Mouse (Mus musculus) hindbrain, embryonic 15.5 days (tissue): ENCODE measurements around the gene Eif4e. TPM values are rescaled to one million over a fixed set of nuclear protein-coding genes. Genes with fewer than 3 reads are reported as not detected.

ENCODE experiments used
- ATAC-seq: fragments of 200-750 bp; cut with Nextera tagmentation; 2 replicates; pipeline ENCODE4 v1.8.0; 2017; ENCODE audit warnings: low read depth, moderate number of reproducible peaks, moderate TSS enrichment; ENCODE audit not compliant: low FRiP score
- H3K27ac ChIP-seq: fragments of 300-500 bp; sonication (generic); replicated peaks from 2 replicates; pipeline ENCODE4 v1.5.1; 2015; ENCODE audit warnings: mild to moderate bottlenecking, inconsistent platforms
- H3K27me3 ChIP-seq: fragments of 300-500 bp; sonication (generic); 2 replicates; pipeline ENCODE4 v1.6.1; 2015; ENCODE audit warnings: control low read depth, inconsistent platforms
- H3K36me3 ChIP-seq: fragments of 300-500 bp; sonication (generic); 2 replicates; pipeline ENCODE4 v1.6.1; 2015; ENCODE audit warnings: control low read depth, inconsistent platforms
- H3K4me1 ChIP-seq: fragments of 300-500 bp; sonication (generic); replicated peaks from 2 replicates; pipeline ENCODE4 v1.6.1; 2015; ENCODE audit warnings: control low read depth, inconsistent platforms
- H3K4me2 ChIP-seq: fragments of 300-500 bp; sonication (generic); 2 replicates; pipeline ENCODE4 v1.6.1; 2015; ENCODE audit warnings: moderate library complexity, mild to moderate bottlenecking, inconsistent platforms
- H3K4me3 ChIP-seq: fragments of 300-500 bp; sonication (generic); 2 replicates; pipeline ENCODE4 v1.5.1; 2015; ENCODE audit warnings: mild to moderate bottlenecking, inconsistent platforms
- H3K9ac ChIP-seq: fragments of 300-500 bp; sonication (generic); 2 replicates; pipeline ENCODE4 v1.6.1; 2015; ENCODE audit warnings: inconsistent platforms
- H3K9me3 ChIP-seq: fragments of 300-500 bp; sonication (generic); 2 replicates; pipeline ENCODE4 v1.6.1; 2016; ENCODE audit warnings: control low read depth, inconsistent platforms
- WGBS: fragments of 180-500 bp; shearing (Covaris S2); methylation state at CpG from one replicate; pipeline ENCODE4 v1.1.7; 2015; 5-methylcytosine and 5-hydroxymethylcytosine counted together
- polyA plus RNA-seq: library from polyadenylated mRNA; unstranded; fragments of >200 nt; fragmentation: Nextera tagmentation; extraction: Ambion mirVana; gene quantifications from 2 replicates; pipeline ENCODE4 v1.2.1, GENCODE M21; 2015

The Eif4e gene
- polyA plus RNA-seq = 351 and 363 TPM in 2 replicates

GRCm38 (mm10) chr3:138526073-138526915 lies at the start of gene Eif4e:
Eif4e (plus strand) TSS chr3:138526179.
- Histone ChIP-seq H3K9ac (peak within 1 kb of the TSS; percentile 47), H3K9me3 (no peaks in the 10 kb centered on the region), H3K4me3 (peak within 1 kb of the TSS; percentile 95), H3K4me1 (peaks cover 22% of the 10 kb centered on the region), H3K27me3 (no peaks in the 10 kb centered on the region), H3K4me2 (peak within 1 kb of the TSS; percentile 83), H3K36me3 (no peaks in the 10 kb centered on the region), H3K27ac (peak within 1 kb of the TSS; percentile 75)
- WGBS = 2% methylated on average over 39 of the region's 39 CpGs
- ATAC-seq = peak; percentile 43

GRCm38 (mm10) chr3:138479489-138479888 lies 46.5 kb upstream of the Eif4e start:
- no peaks in the 10 kb centered on the region for H3K4me1 ChIP-seq
- H3K27ac ChIP-seq = no peak overlapping the region
- H3K9me3 ChIP-seq = no peaks in the 10 kb centered on the region
- no peak overlapping the region for H3K4me3 ChIP-seq
- no peak overlapping the region for H3K9ac ChIP-seq
- H3K27me3 ChIP-seq = no peaks in the 10 kb centered on the region
- ATAC-seq = no peak
- H3K4me2 ChIP-seq = no peak overlapping the region
- peaks cover 20% of the 10 kb centered on the region for H3K36me3 ChIP-seq
- 98% methylated on average over 8 of the region's 8 CpGs for WGBS

- Histone ChIP-seq H3K9ac (no peak overlapping the region), H3K36me3 (peaks cover 32% of the 10 kb centered on the region), H3K9me3 (no peaks in the 10 kb centered on the region), H3K27me3 (no peaks in the 10 kb centered on the region), H3K4me1 (no peaks in the 10 kb centered on the region), H3K4me2 (no peak overlapping the region), H3K27ac (no peak overlapping the region), H3K4me3 (no peak overlapping the region)
- 55% methylated on average over 14 of the region's 14 CpGs for WGBS
- no peak for ATAC-seq
These were observed 44.3 kb upstream of the Eif4e start for GRCm38 (mm10) chr3:138481526-138482284.

GRCm38 (mm10) chr3:138483240-138483639 lies 42.7 kb upstream of the Eif4e start:
- Histone ChIP-seq H3K4me2 (no peak overlapping the region), H3K27me3 (no peaks in the 10 kb centered on the region), H3K9ac (no peak overlapping the region), H3K9me3 (no peaks in the 10 kb centered on the region), H3K4me3 (no peak overlapping the region), H3K4me1 (peaks cover 12% of the 10 kb centered on the region), H3K36me3 (peaks cover 28% of the 10 kb centered on the region), H3K27ac (no peak overlapping the region)
- ATAC-seq = no peak
- WGBS = 90% methylated on average over 2 of the region's 2 CpGs

GRCm38 (mm10) chr3:138488584-138489326 lies 37.2 kb upstream of the Eif4e start:
- H3K27ac ChIP-seq = peak overlapping the region; percentile 85
- peak overlapping the region; percentile 86 for H3K9ac ChIP-seq
- H3K4me2 ChIP-seq = peak overlapping the region; percentile 56
- H3K27me3 ChIP-seq = no peaks in the 10 kb centered on the region
- H3K4me1 ChIP-seq = peaks cover 16% of the 10 kb centered on the region
- peak overlapping the region; percentile 89 for H3K4me3 ChIP-seq
- WGBS = under 1% methylated on average over 60 of the region's 61 CpGs
- H3K9me3 ChIP-seq = no peaks in the 10 kb centered on the region
- ATAC-seq = no peak
- H3K36me3 ChIP-seq = peaks cover 13% of the 10 kb centered on the region

- H3K4me2 ChIP-seq = peak within 1 kb of the TSS; percentile 56
These were observed 36.5 kb upstream of the Eif4e start, which contains the start of gene Metap1 for GRCm38 (mm10) chr3:138489327-138490033. Metap1 (minus strand) TSS chr3:138489515.

GRCm38 (mm10) chr3:138490034-138490337 lies 36.0 kb upstream of the Eif4e start:
- no peaks in the 10 kb centered on the region for H3K27me3 ChIP-seq
- H3K4me1 ChIP-seq = peaks cover 16% of the 10 kb centered on the region
- H3K27ac ChIP-seq = peak overlapping the region; percentile 85; the same call in 1 of the 2 replicates
- no peaks in the 10 kb centered on the region for H3K9me3 ChIP-seq
- no peak for ATAC-seq
- H3K36me3 ChIP-seq = peaks cover 8% of the 10 kb centered on the region; the same call in 1 of the 2 replicates
- H3K4me2 ChIP-seq = peak overlapping the region; percentile 56
- peak overlapping the region; percentile 86 for H3K9ac ChIP-seq
- 31% methylated on average over 6 of the region's 6 CpGs for WGBS
- H3K4me3 ChIP-seq = peak overlapping the region; percentile 89

More at GRCm38 (mm10) chr3:138489327-138490033, 36.5 kb upstream of the Eif4e start, which contains the start of gene Metap1:
- Histone ChIP-seq H3K36me3 (peaks cover 12% of the 10 kb centered on the region), H3K27ac (peak within 1 kb of the TSS; percentile 85), H3K27me3 (no peaks in the 10 kb centered on the region), H3K4me1 (peaks cover 16% of the 10 kb centered on the region), H3K9ac (peak within 1 kb of the TSS; percentile 86), H3K4me3 (peak within 1 kb of the TSS; percentile 89), H3K9me3 (no peaks in the 10 kb centered on the region)
- ATAC-seq = peak; percentile 99
- WGBS = under 1% methylated on average over 40 of the region's 65 CpGs

- no peak overlapping the region for H3K27ac ChIP-seq
- no peak overlapping the region for H3K9ac ChIP-seq
- no peak for ATAC-seq
- H3K9me3 ChIP-seq = no peaks in the 10 kb centered on the region
- H3K4me1 ChIP-seq = no peaks in the 10 kb centered on the region
- no peak overlapping the region for H3K4me2 ChIP-seq
- no peaks in the 10 kb centered on the region for H3K36me3 ChIP-seq
- H3K4me3 ChIP-seq = no peak overlapping the region
- WGBS = 89% methylated on average over 3 of the region's 3 CpGs
- no peaks in the 10 kb centered on the region for H3K27me3 ChIP-seq
These were observed 32.3 kb upstream of the Eif4e start for GRCm38 (mm10) chr3:138493668-138494067.

GRCm38 (mm10) chr3:138494565-138494964 lies 31.4 kb upstream of the Eif4e start:
- Histone ChIP-seq H3K9ac (no peak overlapping the region), H3K4me3 (no peak overlapping the region), H3K9me3 (no peaks in the 10 kb centered on the region), H3K36me3 (no peaks in the 10 kb centered on the region), H3K27me3 (no peaks in the 10 kb centered on the region), H3K4me1 (no peaks in the 10 kb centered on the region), H3K27ac (no peak overlapping the region), H3K4me2 (no peak overlapping the region)
- 33% methylated on average over 1 of the region's 1 CpGs for WGBS
- ATAC-seq = no peak

GRCm38 (mm10) chr3:138495166-138496145 lies 30.5 kb upstream of the Eif4e start:
- WGBS = 88% methylated on average over 11 of the region's 11 CpGs
- Histone ChIP-seq H3K36me3 (no peaks in the 10 kb centered on the region), H3K4me3 (no peak overlapping the region), H3K27ac (no peak overlapping the region), H3K27me3 (no peaks in the 10 kb centered on the region), H3K9ac (no peak overlapping the region), H3K4me1 (peaks cover 7% of the 10 kb centered on the region), H3K9me3 (no peaks in the 10 kb centered on the region), H3K4me2 (no peak overlapping the region)
- ATAC-seq = no peak
